Mouse (Mus musculus): Measurements from ENCODE around the gene Pcyt1b.

GRCm38 (mm10) chrX:93676228-93676627 lies 21.6 kb downstream of the Pcyt1b start:
- no peak for TF ChIP-seq CTCF (IDR thresholded peaks at IDR 0.05; ENCODE audit: low read depth, low read length)
- no peak for TF ChIP-seq POLR2A (IDR thresholded peaks at IDR 0.05; ENCODE audit: extremely low read depth, insufficient read depth, low read length)

Measured in liver, adult 2 months (tissue).